Mouse (Mus musculus): ENCODE measurements at regions not wholly inside any gene's neighbourhood (a gene's known extent, or its start where the extent isn't known, plus 50 kb on each side); places are given as distances from the start of the nearest gene placed in this dataset.

DNA sequence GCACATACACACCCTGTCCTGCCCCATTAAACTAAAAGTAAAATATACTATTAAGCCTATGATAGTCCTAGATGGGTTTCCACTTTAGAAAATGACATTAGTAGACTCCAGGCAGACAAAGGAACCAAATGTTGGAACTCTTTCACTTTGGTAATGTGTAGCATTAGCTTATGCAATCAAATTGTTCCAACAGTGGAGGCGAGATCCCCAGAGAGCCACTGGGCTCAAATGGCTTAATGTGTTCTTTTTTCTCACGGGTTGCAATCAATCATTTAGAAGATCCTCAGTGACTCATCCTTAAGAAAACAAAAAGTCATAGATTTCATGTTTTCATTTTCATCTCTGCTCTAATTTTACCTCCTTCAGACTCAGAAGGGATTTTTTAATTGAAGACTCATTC, 102.0 kb upstream of the Ednra start:
- 79% methylated on average over 2 of the region's 2 CpGs for WGBS
- DNase-seq (ENCODE audit: low spot score), result no peak
- H3K27ac ChIP-seq, result no peak overlapping the region
- peaks cover 25% of the 10 kb centered on the region for H3K4me1 ChIP-seq (replicated peaks)
- no peak overlapping the region for H3K4me3 ChIP-seq
- no peaks in the 10 kb centered on the region for H3K27me3 ChIP-seq (ENCODE audit: insufficient read depth, poor library complexity, severe bottlenecking)
- H3K36me3 ChIP-seq, result no peaks in the 10 kb centered on the region
- H3K9me3 ChIP-seq, result no peaks in the 10 kb centered on the region

DNA sequence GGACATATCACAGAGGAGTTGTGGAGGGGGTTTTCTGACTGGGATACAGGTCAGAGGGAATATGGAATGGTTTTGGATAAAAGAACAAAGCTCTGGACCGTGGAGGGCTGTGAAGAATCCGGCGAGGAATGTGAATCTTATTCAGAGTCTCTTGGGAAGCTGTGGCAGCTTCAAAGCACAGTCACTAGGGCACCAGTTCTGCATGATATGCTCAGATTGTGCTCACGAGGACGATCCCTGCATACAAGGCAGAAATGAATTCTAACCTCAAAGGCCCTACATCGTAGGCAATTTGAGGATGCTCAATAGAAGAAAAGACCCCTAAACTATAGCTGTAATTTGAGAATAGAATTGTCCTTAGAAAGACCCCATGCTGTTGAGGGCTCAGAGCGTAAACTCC, 103.8 kb upstream of the Ednra start:
- DNase-seq (ENCODE audit: low spot score), result peak; percentile 4
- Histone ChIP-seq H3K4me3 (no peak overlapping the region), H3K36me3 (no peaks in the 10 kb centered on the region), H3K9me3 (no peaks in the 10 kb centered on the region), H3K4me1 (replicated peaks) (peaks cover 25% of the 10 kb centered on the region), H3K27ac (peak overlapping the region; percentile 42; the same call in 1 of the 2 replicates), H3K27me3 (ENCODE audit: insufficient read depth, poor library complexity, severe bottlenecking) (no peaks in the 10 kb centered on the region)
- 17% methylated on average over 7 of the region's 7 CpGs for WGBS

DNA sequence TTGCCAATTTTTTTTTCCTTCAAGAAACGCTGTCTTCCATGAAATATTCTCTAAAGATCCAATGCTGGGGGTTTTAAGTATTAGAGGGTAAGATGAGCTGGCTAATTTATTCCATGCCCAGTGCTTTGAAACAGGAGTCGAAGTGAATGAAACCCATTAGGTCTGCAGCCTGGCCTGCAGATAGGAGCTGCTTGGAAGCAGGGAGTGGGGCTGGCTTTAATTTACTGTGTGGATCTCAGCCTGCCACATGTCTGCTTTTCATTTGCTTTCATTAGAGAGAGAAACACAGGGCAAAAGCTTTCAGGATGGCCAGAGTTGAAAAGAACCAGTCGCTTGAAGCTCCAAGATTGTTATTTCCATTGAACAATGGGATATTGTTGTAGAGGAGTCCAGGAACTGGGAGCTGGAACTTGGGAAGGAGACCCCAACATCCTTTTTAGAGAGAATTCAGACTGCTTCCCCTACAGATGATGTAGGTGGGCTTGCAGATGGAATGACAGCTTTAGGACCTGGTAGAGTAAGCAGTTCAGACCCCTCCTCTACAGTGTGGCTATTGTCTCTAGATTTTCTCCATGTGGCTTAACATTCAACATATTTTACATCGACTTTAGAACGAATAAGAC, 105.0 kb upstream of the Ednra start:
- WGBS, result 50% methylated on average over 5 of the region's 5 CpGs
- no peaks in the 10 kb centered on the region for H3K36me3 ChIP-seq
- H3K4me3 ChIP-seq, result no peak overlapping the region
- peak overlapping the region; percentile 30; the same call in 1 of the 2 replicates for H3K27ac ChIP-seq
- no peaks in the 10 kb centered on the region for H3K9me3 ChIP-seq
- DNase-seq (ENCODE audit: low spot score), result peak; percentile 51
- H3K27me3 ChIP-seq (ENCODE audit: insufficient read depth, poor library complexity, severe bottlenecking), result no peaks in the 10 kb centered on the region
- peaks cover 25% of the 10 kb centered on the region for H3K4me1 ChIP-seq (replicated peaks)

DNA sequence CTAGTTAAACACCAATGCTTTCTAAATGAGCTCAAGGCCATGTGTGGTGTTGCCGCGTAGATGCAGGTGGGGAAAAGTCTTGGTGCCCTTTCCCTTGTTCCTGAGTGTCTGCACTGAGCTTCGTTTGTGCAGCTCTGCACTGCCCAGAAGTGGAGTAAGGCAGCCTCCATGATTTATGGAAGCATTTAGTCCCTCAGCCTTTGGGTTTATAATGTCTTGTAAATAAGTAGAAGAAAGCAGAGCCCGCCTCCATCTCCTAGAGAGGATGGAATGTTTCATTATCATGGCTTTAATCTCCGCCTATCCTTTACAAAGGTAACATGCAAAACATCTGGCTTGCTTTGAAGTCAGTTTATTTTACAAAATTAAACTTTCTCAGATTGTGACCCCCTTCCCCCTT, 105.5 kb upstream of the Ednra start:
- H3K4me3 ChIP-seq, result no peak overlapping the region
- no peaks in the 10 kb centered on the region for H3K36me3 ChIP-seq
- DNase-seq (ENCODE audit: low spot score), result peak; percentile 5
- peaks cover 25% of the 10 kb centered on the region for H3K4me1 ChIP-seq (replicated peaks)
- no peaks in the 10 kb centered on the region for H3K27me3 ChIP-seq (ENCODE audit: insufficient read depth, poor library complexity, severe bottlenecking)
- WGBS, result 69% methylated on average over 5 of the region's 5 CpGs
- H3K9me3 ChIP-seq, result no peaks in the 10 kb centered on the region
- H3K27ac ChIP-seq, result peak overlapping the region; percentile 30; the same call in 1 of the 2 replicates

DNA sequence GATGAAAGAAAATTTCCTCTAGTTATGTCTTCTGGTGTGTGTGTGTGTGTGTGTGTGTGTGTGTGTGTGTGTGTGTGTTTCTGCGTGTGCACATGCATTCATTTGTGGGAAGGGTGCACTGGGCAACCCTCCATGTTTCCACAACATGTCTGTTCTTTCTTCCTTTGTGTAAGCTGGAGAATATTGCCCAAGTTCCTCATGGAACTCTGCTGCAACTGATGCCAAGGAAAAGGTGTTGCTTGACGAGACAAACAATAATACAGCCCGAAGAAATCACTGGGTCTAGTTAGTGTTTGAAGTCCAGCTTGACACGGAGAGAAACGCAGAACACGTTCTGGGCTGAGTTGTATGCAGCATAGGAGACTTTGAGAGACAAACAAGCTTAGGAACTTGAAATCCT, 110.0 kb upstream of the Ednra start:
- 76% methylated on average over 6 of the region's 6 CpGs for WGBS
- no peak overlapping the region for H3K27ac ChIP-seq

DNA sequence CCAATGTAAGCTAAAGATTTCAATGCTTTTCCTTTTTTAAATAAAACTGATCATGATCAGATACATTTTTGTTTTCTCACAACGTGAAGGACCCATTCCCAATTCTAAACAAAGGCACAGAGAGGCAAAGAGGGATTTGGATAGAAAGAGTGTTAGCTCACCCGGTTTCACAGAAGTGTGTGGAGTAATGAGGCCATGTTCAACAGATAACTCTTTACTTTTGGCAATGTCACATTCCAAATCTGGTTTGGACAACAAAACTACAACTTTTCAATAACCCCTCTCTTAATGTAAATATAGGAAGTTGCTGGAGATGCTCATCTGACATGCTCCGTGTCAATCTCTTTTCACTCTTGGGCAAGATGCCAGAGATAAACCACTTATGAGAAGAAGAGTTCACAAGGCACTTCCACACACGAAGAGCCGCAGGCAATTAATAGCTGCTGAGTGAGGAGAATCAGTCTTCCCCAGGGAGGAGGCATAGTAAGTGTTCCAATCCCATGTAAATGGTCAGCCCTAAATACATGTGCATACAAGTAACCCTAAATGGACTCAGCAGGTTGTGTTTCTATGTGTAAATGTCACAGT, 112.7 kb upstream of the Ednra start:
- no peaks in the 10 kb centered on the region for H3K36me3 ChIP-seq
- no peaks in the 10 kb centered on the region for H3K9me3 ChIP-seq
- H3K27me3 ChIP-seq (ENCODE audit: insufficient read depth, poor library complexity, severe bottlenecking), result no peaks in the 10 kb centered on the region
- no peak overlapping the region for H3K4me3 ChIP-seq
- no peaks in the 10 kb centered on the region for H3K4me1 ChIP-seq (replicated peaks)
- WGBS, result 84% methylated on average over 5 of the region's 5 CpGs
- no peak for DNase-seq (ENCODE audit: low spot score)
- no peak overlapping the region for H3K27ac ChIP-seq

More for the DNA sequence above, 110.0 kb upstream of the Ednra start:
- H3K4me1 ChIP-seq (replicated peaks), result peaks cover 6% of the 10 kb centered on the region
- H3K27me3 ChIP-seq (ENCODE audit: insufficient read depth, poor library complexity, severe bottlenecking), result no peaks in the 10 kb centered on the region
- DNase-seq (ENCODE audit: low spot score), result no peak
- H3K9me3 ChIP-seq, result no peaks in the 10 kb centered on the region
- H3K4me3 ChIP-seq, result no peak overlapping the region
- H3K36me3 ChIP-seq, result no peaks in the 10 kb centered on the region

DNA sequence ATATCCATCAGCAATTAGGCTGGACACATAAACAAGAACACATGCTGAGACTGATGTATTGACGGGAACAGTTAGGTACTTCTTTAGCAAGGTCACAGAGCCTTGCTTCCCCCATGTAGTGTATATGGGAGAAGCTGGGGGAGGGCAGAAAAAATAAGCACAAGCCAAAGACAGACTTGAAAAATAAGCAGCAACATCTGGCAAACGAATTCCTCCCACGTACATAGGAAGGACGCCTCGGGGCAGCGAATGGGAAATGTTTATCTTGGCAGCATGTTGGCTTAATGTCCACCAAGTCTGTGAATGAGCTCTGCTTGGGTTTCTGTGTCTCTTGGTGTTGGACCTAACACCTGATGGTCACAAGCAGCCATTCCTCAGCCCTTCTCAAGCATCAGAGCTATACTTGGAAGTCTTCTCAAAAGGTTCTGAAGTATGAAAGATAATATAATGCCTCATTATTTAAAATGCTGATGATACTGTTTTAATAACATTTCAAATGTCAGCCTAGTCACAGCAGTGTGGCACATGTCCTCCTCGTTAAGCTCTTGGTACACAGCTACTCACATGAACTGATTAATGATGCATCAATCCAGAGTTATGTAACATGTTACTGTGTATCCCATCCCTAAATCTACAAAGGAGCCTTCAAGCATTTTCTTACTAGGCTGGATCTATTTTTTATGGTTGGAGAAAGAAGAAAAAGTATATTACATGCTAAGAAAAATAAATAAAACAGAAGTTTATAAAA, 118.3 kb upstream of the Ednra start:
- no peaks in the 10 kb centered on the region for H3K36me3 ChIP-seq
- no peak overlapping the region for H3K27ac ChIP-seq
- DNase-seq (ENCODE audit: low spot score), result peak; percentile 33
- H3K27me3 ChIP-seq (ENCODE audit: insufficient read depth, poor library complexity, severe bottlenecking), result no peaks in the 10 kb centered on the region
- H3K4me3 ChIP-seq, result no peak overlapping the region
- H3K4me1 ChIP-seq (replicated peaks), result no peaks in the 10 kb centered on the region
- 70% methylated on average over 7 of the region's 7 CpGs for WGBS
- H3K9me3 ChIP-seq, result no peaks in the 10 kb centered on the region

DNA sequence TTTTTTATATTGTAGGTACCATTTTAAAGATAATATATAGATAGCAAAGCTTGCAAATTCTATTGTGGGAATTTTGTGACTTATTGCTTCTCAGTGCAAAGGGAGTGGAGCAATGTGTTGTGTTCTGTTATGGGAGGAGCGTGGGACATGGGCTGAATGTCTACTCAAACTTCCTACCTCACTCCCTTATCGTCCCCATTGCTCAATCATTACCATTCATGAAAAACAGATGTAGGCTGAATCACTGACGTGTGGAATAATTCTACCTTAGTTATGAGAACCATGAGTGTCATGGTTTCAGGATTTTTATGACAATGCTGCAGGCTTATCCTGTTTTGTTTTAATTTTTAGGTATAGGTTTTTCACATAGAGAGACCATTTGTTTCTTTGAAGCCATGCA, 119.0 kb upstream of the Ednra start:
- no peak overlapping the region for H3K4me3 ChIP-seq
- H3K27me3 ChIP-seq (ENCODE audit: insufficient read depth, poor library complexity, severe bottlenecking), result no peaks in the 10 kb centered on the region
- 67% methylated on average over 3 of the region's 3 CpGs for WGBS
- no peak overlapping the region for H3K27ac ChIP-seq
- H3K36me3 ChIP-seq, result no peaks in the 10 kb centered on the region
- no peak for DNase-seq (ENCODE audit: low spot score)
- H3K9me3 ChIP-seq, result no peaks in the 10 kb centered on the region
- no peaks in the 10 kb centered on the region for H3K4me1 ChIP-seq (replicated peaks)

DNA sequence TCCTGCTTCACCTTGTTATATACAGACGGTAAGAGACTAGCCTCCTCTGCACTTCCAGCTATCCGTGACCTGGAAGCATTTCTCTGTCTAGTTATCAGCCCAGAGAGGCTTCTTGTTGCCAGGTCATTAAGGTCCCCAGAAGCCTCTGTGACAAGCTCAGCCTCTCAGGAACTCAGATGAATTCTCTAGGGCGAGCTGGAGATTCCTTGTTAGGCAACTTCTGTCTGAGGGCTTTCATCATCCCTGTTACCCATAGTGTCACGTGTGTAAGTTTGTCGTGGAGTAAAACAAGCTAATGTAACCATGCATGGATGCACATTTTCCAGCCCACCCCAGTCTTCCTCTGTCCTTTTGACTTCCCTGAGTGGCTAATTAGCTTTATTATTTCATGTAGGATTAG, 126.3 kb upstream of the Ednra start:
- Histone ChIP-seq H3K4me3 (no peak overlapping the region), H3K9me3 (0 out of 2 replicates have a peak, but pooled peaks cover 2% of the 10 kb centered on the region), H3K27me3 (ENCODE audit: insufficient read depth, poor library complexity, severe bottlenecking) (no peaks in the 10 kb centered on the region), H3K27ac (no peak overlapping the region), H3K4me1 (replicated peaks) (no peaks in the 10 kb centered on the region), H3K36me3 (no peaks in the 10 kb centered on the region)
- DNase-seq (ENCODE audit: low spot score), result no peak
- 86% methylated on average over 5 of the region's 5 CpGs for WGBS

DNA sequence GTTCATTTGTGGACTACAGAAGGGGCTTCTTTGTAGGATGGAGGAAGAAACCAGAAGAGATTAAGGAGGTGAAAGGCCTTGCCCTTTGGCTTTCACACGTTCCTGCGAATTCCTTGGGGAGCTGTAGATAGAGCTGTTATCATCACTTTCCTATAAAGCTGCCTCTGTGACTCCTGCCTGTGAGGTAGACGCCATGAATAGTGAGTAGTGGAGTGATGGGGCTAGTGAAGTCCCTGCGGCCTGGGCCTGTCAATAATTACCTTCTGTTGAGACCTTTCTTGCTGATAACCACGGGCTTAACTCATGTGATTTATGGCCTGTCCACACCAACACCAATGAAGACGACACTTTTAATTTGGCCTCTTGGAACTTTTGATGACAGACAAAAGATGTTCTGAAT, 146.0 kb upstream of the Ednra start:
- WGBS, result 51% methylated on average over 6 of the region's 6 CpGs
- Histone ChIP-seq H3K4me3 (no peak overlapping the region), H3K9me3 (no peaks in the 10 kb centered on the region), H3K27me3 (ENCODE audit: insufficient read depth, poor library complexity, severe bottlenecking) (no peaks in the 10 kb centered on the region), H3K4me1 (replicated peaks) (no peaks in the 10 kb centered on the region), H3K36me3 (no peaks in the 10 kb centered on the region), H3K27ac (no peak overlapping the region)
- peak; percentile 8 for DNase-seq (ENCODE audit: low spot score)

DNA sequence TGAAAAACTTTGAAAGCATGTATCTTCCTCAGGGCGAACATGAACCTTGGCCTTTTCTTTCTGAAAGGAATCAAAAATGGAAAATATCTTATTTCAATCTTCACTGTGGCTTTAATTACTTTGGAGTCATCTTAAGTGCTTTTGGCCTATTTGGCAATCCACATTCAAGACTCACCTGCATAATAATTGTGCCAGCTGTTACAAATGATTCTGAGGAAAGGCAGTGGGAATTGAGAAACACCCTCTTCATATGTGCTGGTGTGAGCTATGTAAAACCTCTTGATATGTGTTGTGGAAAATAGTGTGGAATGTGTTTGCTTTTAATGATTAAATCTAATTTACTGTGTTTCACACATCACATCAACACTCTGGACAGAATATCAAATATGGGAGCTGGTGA, 148.5 kb upstream of the Ednra start:
- Histone ChIP-seq H3K9me3 (no peaks in the 10 kb centered on the region), H3K36me3 (no peaks in the 10 kb centered on the region), H3K27ac (no peak overlapping the region), H3K4me3 (no peak overlapping the region), H3K4me1 (replicated peaks) (no peaks in the 10 kb centered on the region), H3K27me3 (ENCODE audit: insufficient read depth, poor library complexity, severe bottlenecking) (no peaks in the 10 kb centered on the region)
- 88% methylated on average over 1 of the region's 1 CpGs for WGBS
- no peak for DNase-seq (ENCODE audit: low spot score)

DNA sequence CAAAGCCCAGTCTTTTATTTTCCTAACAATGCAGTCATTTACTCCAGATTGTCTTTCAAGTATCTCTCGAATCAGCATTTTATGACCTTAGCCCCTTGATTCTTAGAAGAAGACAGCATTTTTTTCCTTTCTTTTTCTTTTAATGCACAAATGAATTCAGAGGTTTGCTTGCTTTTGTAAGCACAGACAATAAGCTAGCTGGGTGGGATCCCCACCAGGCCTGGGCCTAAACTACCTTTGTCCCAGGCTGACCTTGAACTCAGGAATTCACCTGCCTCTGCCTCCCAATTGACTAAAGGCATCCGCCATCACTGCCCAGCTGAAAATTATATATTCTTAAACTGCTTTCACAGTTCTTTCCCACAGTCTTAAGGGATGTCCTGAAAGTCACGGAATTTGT, 195.5 kb upstream of the Ednra start:
- H3K4me1 ChIP-seq (replicated peaks), result no peaks in the 10 kb centered on the region
- H3K36me3 ChIP-seq, result no peaks in the 10 kb centered on the region
- H3K9me3 ChIP-seq, result peaks cover 7% of the 10 kb centered on the region; the same call in 1 of the 2 replicates
- 82% methylated on average over 3 of the region's 3 CpGs for WGBS
- no peak for DNase-seq (ENCODE audit: low spot score)
- no peaks in the 10 kb centered on the region for H3K27me3 ChIP-seq (ENCODE audit: insufficient read depth, poor library complexity, severe bottlenecking)
- H3K27ac ChIP-seq, result no peak overlapping the region
- no peak overlapping the region for H3K4me3 ChIP-seq

DNA sequence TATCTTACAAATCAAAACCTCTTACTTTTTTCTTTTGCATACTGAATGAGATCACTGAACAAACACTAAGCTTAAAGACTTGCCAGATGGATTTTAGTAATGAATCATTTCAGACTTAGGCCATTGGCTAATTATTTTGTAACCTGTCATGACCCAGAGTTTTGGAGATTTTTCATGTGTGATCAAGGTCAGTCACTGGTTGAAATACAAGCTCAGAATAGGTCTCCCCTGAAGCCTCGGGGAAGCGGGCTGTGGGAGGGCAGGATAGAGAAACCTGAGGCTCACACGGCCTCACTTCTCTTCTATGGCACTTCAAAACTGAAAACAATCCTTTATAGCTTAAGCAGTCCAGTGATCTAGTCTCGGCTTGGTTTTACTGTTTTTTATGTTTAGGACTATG, 197.6 kb upstream of the Ednra start:
- Histone ChIP-seq H3K4me1 (replicated peaks) (no peaks in the 10 kb centered on the region), H3K36me3 (no peaks in the 10 kb centered on the region), H3K27ac (no peak overlapping the region), H3K9me3 (peaks cover 7% of the 10 kb centered on the region; the same call in 1 of the 2 replicates), H3K27me3 (ENCODE audit: insufficient read depth, poor library complexity, severe bottlenecking) (no peaks in the 10 kb centered on the region), H3K4me3 (no peak overlapping the region)
- no peak for DNase-seq (ENCODE audit: low spot score)
- 78% methylated on average over 4 of the region's 4 CpGs for WGBS

Data from hindbrain, embryonic 10.5 days (tissue).